Mouse (Mus musculus): Measurements from ENCODE around the gene Spag4. TPM values are rescaled to one million over a fixed set of nuclear protein-coding genes. Genes with fewer than 3 reads are reported as not detected.

Spag4 gene
- 3.2 and 3.9 TPM in 2 replicates for polyA plus RNA-seq (2014; fragmentation: Nextera tagmentation; extraction: Ambion mirVana)

- peak within 1 kb of the TSS; percentile 73 for H3K4me3 ChIP-seq (ENCODE audit: low read depth, low read length)
- H3K27ac ChIP-seq (ENCODE audit: low read depth): peak within 1 kb of the TSS; percentile 88
- no peaks in the 10 kb centered on the region for H3K9me3 ChIP-seq (ENCODE audit: low read depth, low read length)
- under 1% methylated on average over 78 of the region's 81 CpGs for WGBS
- no peaks in the 10 kb centered on the region for H3K4me1 ChIP-seq (ENCODE audit: insufficient read depth)
- H3K27me3 ChIP-seq (ENCODE audit: insufficient read depth, low read length): no peaks in the 10 kb centered on the region
- peaks cover 23% of the 10 kb centered on the region for H3K36me3 ChIP-seq (ENCODE audit: insufficient read depth)
- no peak for TF ChIP-seq CTCF (IDR thresholded peaks at IDR 0.05; ENCODE audit: low read depth)
- ATAC-seq (ENCODE audit: insufficient read depth): peak; percentile 82
- peak within 1 kb of the TSS; percentile 95 for H3K4me2 ChIP-seq
- peak; percentile 87 for DNase-seq
- H3K9ac ChIP-seq: peak within 1 kb of the TSS; percentile 87
These were observed at the start of gene Spag4 for GRCm38 (mm10) chr2:156065099-156066041. Gene Spag4, plus strand, starts transcription at chr2:156065175.

- Histone ChIP-seq H3K4me1 (ENCODE audit: insufficient read depth) (no peaks in the 10 kb centered on the region), H3K27ac (ENCODE audit: low read depth) (no peak overlapping the region), H3K36me3 (ENCODE audit: insufficient read depth) (peaks cover 58% of the 10 kb centered on the region), H3K9ac (no peak overlapping the region), H3K9me3 (ENCODE audit: low read depth, low read length) (no peaks in the 10 kb centered on the region), H3K27me3 (ENCODE audit: insufficient read depth, low read length) (no peaks in the 10 kb centered on the region), H3K4me2 (no peak overlapping the region), H3K4me3 (ENCODE audit: low read depth, low read length) (no peak overlapping the region)
- no peak for DNase-seq
- 74% methylated on average over 3 of the region's 3 CpGs for WGBS
- TF ChIP-seq CTCF (IDR thresholded peaks at IDR 0.05; ENCODE audit: low read depth): no peak
- ATAC-seq (ENCODE audit: insufficient read depth): no peak
These were observed 46.9 kb upstream of the Spag4 start for GRCm38 (mm10) chr2:156018106-156018505.

GRCm38 (mm10) chr2:156021219-156021618 is 43.8 kb upstream of the Spag4 start:
- no peak overlapping the region for H3K4me2 ChIP-seq
- WGBS: 83% methylated on average over 8 of the region's 8 CpGs
- ATAC-seq (ENCODE audit: insufficient read depth) (no peak), DNase-seq (no peak)
- no peaks in the 10 kb centered on the region for H3K4me1 ChIP-seq (ENCODE audit: insufficient read depth)
- no peak overlapping the region for H3K27ac ChIP-seq (ENCODE audit: low read depth)
- TF ChIP-seq CTCF (IDR thresholded peaks at IDR 0.05; ENCODE audit: low read depth): no peak
- peaks cover 28% of the 10 kb centered on the region for H3K36me3 ChIP-seq (ENCODE audit: insufficient read depth)
- H3K9ac ChIP-seq: no peak overlapping the region
- no peak overlapping the region for H3K4me3 ChIP-seq (ENCODE audit: low read depth, low read length)
- no peaks in the 10 kb centered on the region for H3K9me3 ChIP-seq (ENCODE audit: low read depth, low read length)
- H3K27me3 ChIP-seq (ENCODE audit: insufficient read depth, low read length): no peaks in the 10 kb centered on the region

GRCm38 (mm10) chr2:156021765-156022164 is 43.2 kb upstream of the Spag4 start:
- no peak for TF ChIP-seq CTCF (IDR thresholded peaks at IDR 0.05; ENCODE audit: low read depth)
- WGBS: 88% methylated on average over 2 of the region's 2 CpGs
- H3K4me1 ChIP-seq (ENCODE audit: insufficient read depth): no peaks in the 10 kb centered on the region

GRCm38 (mm10) chr2:156025482-156025881 is 39.5 kb upstream of the Spag4 start:
- Histone ChIP-seq H3K9me3 (ENCODE audit: low read depth, low read length) (no peaks in the 10 kb centered on the region), H3K9ac (no peak overlapping the region), H3K36me3 (ENCODE audit: insufficient read depth) (no peaks in the 10 kb centered on the region), H3K4me3 (ENCODE audit: low read depth, low read length) (no peak overlapping the region), H3K27me3 (ENCODE audit: insufficient read depth, low read length) (no peaks in the 10 kb centered on the region), H3K4me2 (no peak overlapping the region), H3K27ac (ENCODE audit: low read depth) (no peak overlapping the region), H3K4me1 (ENCODE audit: insufficient read depth) (no peaks in the 10 kb centered on the region)
- ATAC-seq (ENCODE audit: insufficient read depth) (no peak), DNase-seq (no peak)
- TF ChIP-seq CTCF (IDR thresholded peaks at IDR 0.05; ENCODE audit: low read depth): no peak

More at GRCm38 (mm10) chr2:156021765-156022164, 43.2 kb upstream of the Spag4 start:
- no peaks in the 10 kb centered on the region for H3K27me3 ChIP-seq (ENCODE audit: insufficient read depth, low read length)
- DNase-seq (no peak), ATAC-seq (ENCODE audit: insufficient read depth) (no peak)
- no peak overlapping the region for H3K4me2 ChIP-seq
- no peak overlapping the region for H3K4me3 ChIP-seq (ENCODE audit: low read depth, low read length)
- no peak overlapping the region for H3K27ac ChIP-seq (ENCODE audit: low read depth)
- no peak overlapping the region for H3K9ac ChIP-seq
- H3K9me3 ChIP-seq (ENCODE audit: low read depth, low read length): no peaks in the 10 kb centered on the region
- peaks cover 22% of the 10 kb centered on the region for H3K36me3 ChIP-seq (ENCODE audit: insufficient read depth)

- no peak for DNase-seq
- 84% methylated on average over 3 of the region's 3 CpGs for WGBS
- Histone ChIP-seq H3K9ac (no peak overlapping the region), H3K9me3 (ENCODE audit: low read depth, low read length) (no peaks in the 10 kb centered on the region), H3K27ac (ENCODE audit: low read depth) (no peak overlapping the region), H3K4me3 (ENCODE audit: low read depth, low read length) (no peak overlapping the region), H3K27me3 (ENCODE audit: insufficient read depth, low read length) (no peaks in the 10 kb centered on the region), H3K4me1 (ENCODE audit: insufficient read depth) (no peaks in the 10 kb centered on the region), H3K4me2 (no peak overlapping the region), H3K36me3 (ENCODE audit: insufficient read depth) (no peaks in the 10 kb centered on the region)
- ATAC-seq (ENCODE audit: insufficient read depth): no peak
- TF ChIP-seq CTCF (IDR thresholded peaks at IDR 0.05; ENCODE audit: low read depth): no peak
These were observed 25.6 kb upstream of the Spag4 start for GRCm38 (mm10) chr2:156039390-156039789.

- DNase-seq (no peak), ATAC-seq (ENCODE audit: insufficient read depth) (no peak)
- no peak overlapping the region for H3K9ac ChIP-seq
- H3K4me3 ChIP-seq (ENCODE audit: low read depth, low read length): no peak overlapping the region
- no peak overlapping the region for H3K27ac ChIP-seq (ENCODE audit: low read depth)
- H3K27me3 ChIP-seq (ENCODE audit: insufficient read depth, low read length): no peaks in the 10 kb centered on the region
- TF ChIP-seq CTCF (IDR thresholded peaks at IDR 0.05; ENCODE audit: low read depth): no peak
- H3K36me3 ChIP-seq (ENCODE audit: insufficient read depth): no peaks in the 10 kb centered on the region
- H3K4me2 ChIP-seq: no peak overlapping the region
- H3K4me1 ChIP-seq (ENCODE audit: insufficient read depth): no peaks in the 10 kb centered on the region
- no peaks in the 10 kb centered on the region for H3K9me3 ChIP-seq (ENCODE audit: low read depth, low read length)
- WGBS: 76% methylated on average over 8 of the region's 8 CpGs
These were observed 22.1 kb upstream of the Spag4 start for GRCm38 (mm10) chr2:156042903-156043302.

Data from lung, embryonic 14.5 days (tissue).